Mouse (Mus musculus) heart, embryonic 15.5 days (tissue): ENCODE data around the gene 9930022D16Rik. TPM values are rescaled to one million over a fixed set of nuclear protein-coding genes. Genes with fewer than 3 reads are reported as not detected.

Source experiments
- ATAC-seq: fragments of 200-750 bp; cut with Nextera tagmentation; replicated peaks from 2 replicates; pipeline ENCODE4 v1.8.0; 2017; ENCODE audit warnings: low read depth, moderate TSS enrichment; ENCODE audit not compliant: insufficient number of reproducible peaks, insufficient read depth, low FRiP score
- H3K27ac ChIP-seq: fragments of 300-500 bp; sonication (generic); 2 replicates; pipeline ENCODE4 v1.5.1; 2015; ENCODE audit warnings: mild to moderate bottlenecking, inconsistent platforms
- H3K27me3 ChIP-seq: fragments of 300-500 bp; sonication (generic); 2 replicates; pipeline ENCODE4 v1.6.1; 2015; ENCODE audit warnings: inconsistent platforms
- H3K36me3 ChIP-seq: fragments of 300-500 bp; sonication (generic); 2 replicates; pipeline ENCODE4 v1.6.1; 2015; ENCODE audit warnings: mild to moderate bottlenecking, inconsistent platforms
- H3K4me1 ChIP-seq: fragments of 300-500 bp; sonication (generic); replicated peaks from 2 replicates; pipeline ENCODE4 v1.6.1; 2015; ENCODE audit warnings: inconsistent platforms
- H3K4me2 ChIP-seq: fragments of 300-500 bp; sonication (generic); 2 replicates; pipeline ENCODE4 v1.6.1; 2015; ENCODE audit warnings: inconsistent platforms, mild to moderate bottlenecking, moderate library complexity
- H3K4me3 ChIP-seq: fragments of 300-500 bp; sonication (generic); 2 replicates; pipeline ENCODE4 v1.5.1; 2015; ENCODE audit warnings: mild to moderate bottlenecking, inconsistent platforms
- H3K9ac ChIP-seq: fragments of 300-500 bp; sonication (generic); 2 replicates; pipeline ENCODE4 v1.6.1; 2015; ENCODE audit warnings: mild to moderate bottlenecking, inconsistent platforms
- H3K9me3 ChIP-seq: fragments of 300-500 bp; sonication (generic); replicated peaks from 2 replicates; pipeline ENCODE4 v1.6.1; 2016; ENCODE audit warnings: inconsistent platforms
- WGBS: fragments of 180-500 bp; shearing (Covaris S2); methylation state at CpG from one replicate; pipeline ENCODE4 v1.1.7; 2015; ENCODE audit warnings: mixed read lengths; 5-methylcytosine and 5-hydroxymethylcytosine counted together
- polyA plus RNA-seq: library from polyadenylated mRNA; unstranded; fragments of >200 nt; fragmentation: Nextera tagmentation; extraction: Ambion mirVana; gene quantifications from 2 replicates; pipeline ENCODE4 v1.2.1, GENCODE M21; 2015

Gene 9930022D16Rik
- polyA plus RNA-seq, result 0.05 TPM in 1 of 2 replicates, not detected in the other

- no peaks in the 10 kb centered on the region for H3K9me3 ChIP-seq
- 0 out of 2 replicates have a peak, but pooled peaks have one; percentile 18 for ATAC-seq
- no peak within 1 kb of the TSS for H3K4me2 ChIP-seq
- no peaks in the 10 kb centered on the region for H3K4me1 ChIP-seq
- no peak within 1 kb of the TSS for H3K27ac ChIP-seq
- 62% methylated on average over 6 of the region's 6 CpGs for WGBS
- no peaks in the 10 kb centered on the region for H3K36me3 ChIP-seq
- no peaks in the 10 kb centered on the region for H3K27me3 ChIP-seq
- no peak within 1 kb of the TSS for H3K9ac ChIP-seq
- no peak within 1 kb of the TSS for H3K4me3 ChIP-seq
These were observed at the start of gene 9930022D16Rik for GRCm38 (mm10) chr11:109413617-109414016. Gene 9930022D16Rik (plus strand): TSS chr11:109413917.

DNA sequence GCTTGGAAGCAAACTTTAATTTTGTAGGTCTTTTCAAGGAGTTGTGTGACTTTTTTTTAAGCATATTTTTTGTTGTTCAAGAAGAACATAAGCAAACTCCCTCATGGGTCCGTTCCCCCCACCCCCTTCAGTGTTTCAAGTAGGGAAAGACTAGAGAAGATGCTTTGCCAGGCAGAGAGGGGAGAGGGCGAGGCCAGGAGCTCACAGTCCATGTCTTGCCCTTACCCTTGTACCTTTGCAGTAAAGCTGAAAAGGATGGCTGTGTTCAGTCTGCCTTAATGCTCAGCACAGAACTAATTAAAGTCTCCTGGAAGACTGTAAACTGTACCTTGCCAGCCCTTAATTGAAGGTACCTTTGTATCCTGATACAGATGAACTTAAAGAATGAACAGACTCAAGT, 49.4 kb upstream of the 9930022D16Rik start:
- Histone ChIP-seq H3K9ac (peak overlapping the region; percentile 26; the same call in 1 of the 2 replicates), H3K4me2 (peak overlapping the region; percentile 71), H3K27ac (no peak overlapping the region), H3K36me3 (peaks cover 4% of the 10 kb centered on the region; the same call in 1 of the 2 replicates), H3K4me1 (peaks cover 60% of the 10 kb centered on the region), H3K4me3 (peak overlapping the region; percentile 30), H3K27me3 (no peaks in the 10 kb centered on the region), H3K9me3 (no peaks in the 10 kb centered on the region)
- WGBS, result 47% methylated on average over 2 of the region's 2 CpGs
- ATAC-seq, result no peak

- no peak overlapping the region for H3K27ac ChIP-seq
- H3K4me1 ChIP-seq, result peaks cover 62% of the 10 kb centered on the region
- peaks cover 4% of the 10 kb centered on the region; the same call in 1 of the 2 replicates for H3K36me3 ChIP-seq
- WGBS, result 71% methylated on average over 10 of the region's 10 CpGs
- H3K27me3 ChIP-seq, result no peaks in the 10 kb centered on the region
- ATAC-seq, result no peak
- no peaks in the 10 kb centered on the region for H3K9me3 ChIP-seq
- peak overlapping the region; percentile 26; the same call in 1 of the 2 replicates for H3K9ac ChIP-seq
- peak overlapping the region; percentile 30 for H3K4me3 ChIP-seq
- H3K4me2 ChIP-seq, result peak overlapping the region; percentile 71
These were observed 48.8 kb upstream of the 9930022D16Rik start for GRCm38 (mm10) chr11:109364881-109365280.

GRCm38 (mm10) chr11:109365818-109366217, 47.9 kb upstream of the 9930022D16Rik start:
- Histone ChIP-seq H3K4me1 (peaks cover 67% of the 10 kb centered on the region), H3K27me3 (no peaks in the 10 kb centered on the region), H3K9ac (no peak overlapping the region), H3K4me2 (no peak overlapping the region), H3K36me3 (peaks cover 4% of the 10 kb centered on the region; the same call in 1 of the 2 replicates), H3K4me3 (no peak overlapping the region), H3K27ac (no peak overlapping the region), H3K9me3 (no peaks in the 10 kb centered on the region)
- 94% methylated on average over 5 of the region's 5 CpGs for WGBS
- no peak for ATAC-seq

- 72% methylated on average over 15 of the region's 15 CpGs for WGBS
- peaks cover 63% of the 10 kb centered on the region for H3K4me1 ChIP-seq
- H3K36me3 ChIP-seq, result peaks cover 4% of the 10 kb centered on the region; the same call in 1 of the 2 replicates
These were observed 46.7 kb upstream of the 9930022D16Rik start for GRCm38 (mm10) chr11:109366802-109367579.

GRCm38 (mm10) chr11:109369026-109369637, 44.6 kb upstream of the 9930022D16Rik start:
- Histone ChIP-seq H3K4me3 (no peak overlapping the region), H3K36me3 (peaks cover 9% of the 10 kb centered on the region; the same call in 1 of the 2 replicates), H3K9me3 (no peaks in the 10 kb centered on the region), H3K9ac (no peak overlapping the region), H3K27me3 (no peaks in the 10 kb centered on the region), H3K4me1 (peaks cover 63% of the 10 kb centered on the region), H3K27ac (no peak overlapping the region), H3K4me2 (no peak overlapping the region)
- WGBS, result 81% methylated on average over 3 of the region's 3 CpGs
- ATAC-seq, result 0 out of 2 replicates have a peak, but pooled peaks have one; percentile 18

More at GRCm38 (mm10) chr11:109366802-109367579, 46.7 kb upstream of the 9930022D16Rik start:
- no peak for ATAC-seq
- Histone ChIP-seq H3K9ac (no peak overlapping the region), H3K27me3 (no peaks in the 10 kb centered on the region), H3K27ac (no peak overlapping the region), H3K4me3 (no peak overlapping the region), H3K4me2 (no peak overlapping the region), H3K9me3 (no peaks in the 10 kb centered on the region)

DNA sequence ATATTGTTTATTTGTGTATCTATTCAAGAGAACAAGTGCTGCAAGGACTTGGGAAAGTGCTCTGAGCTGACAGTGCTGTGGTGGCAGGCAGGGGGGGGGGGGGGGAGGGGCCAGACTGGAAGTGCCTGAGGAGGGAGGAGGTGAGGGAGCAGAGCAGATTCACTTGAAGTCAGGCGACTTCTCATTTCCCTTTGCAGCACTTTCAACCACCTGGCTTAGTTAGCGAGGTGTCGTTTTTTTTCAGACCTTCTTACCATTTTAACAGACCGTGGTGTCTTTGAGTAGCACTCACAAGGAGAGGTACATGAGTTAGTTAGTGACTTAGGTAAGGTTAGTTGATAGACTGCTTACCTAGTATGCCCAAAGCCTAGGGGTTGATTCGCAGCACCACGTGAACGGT, 38.3 kb upstream of the 9930022D16Rik start:
- Histone ChIP-seq H3K4me1 (peaks cover 48% of the 10 kb centered on the region), H3K4me2 (no peak overlapping the region)
- ATAC-seq, result no peak

DNA sequence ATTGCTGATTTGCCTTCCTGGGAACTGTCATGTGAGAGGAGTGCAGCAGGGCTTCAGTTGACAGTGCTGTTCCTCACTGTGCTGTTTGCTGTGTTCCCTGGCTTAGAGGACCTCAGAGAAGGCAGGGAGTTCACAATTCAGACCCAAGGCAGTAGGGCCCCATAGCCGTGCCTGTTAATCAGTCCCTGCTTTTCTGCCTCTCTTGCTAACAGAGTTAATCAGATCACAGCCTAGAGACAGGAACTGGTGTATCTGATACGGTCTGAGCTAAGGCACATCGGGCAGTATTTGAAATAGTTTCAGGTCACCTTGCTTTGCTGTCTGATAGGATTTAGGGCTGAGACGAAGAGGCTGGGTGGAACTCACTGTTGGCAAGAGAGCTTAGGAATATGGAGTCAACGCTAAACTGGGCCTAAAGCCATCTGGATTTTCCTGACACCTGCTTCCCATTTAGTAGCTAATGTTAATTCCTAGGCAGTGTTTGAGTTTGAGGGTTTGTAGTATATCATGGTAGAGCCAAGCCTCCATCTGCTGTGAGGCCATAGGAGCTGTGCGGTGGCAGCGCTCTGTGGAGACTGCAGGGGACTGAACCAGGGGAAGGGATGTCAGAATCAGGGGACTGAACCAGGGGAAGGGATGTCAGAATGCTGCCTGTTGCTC, 37.1 kb upstream of the 9930022D16Rik start:
- WGBS, result 30% methylated on average over 7 of the region's 7 CpGs
- Histone ChIP-seq H3K4me1 (peaks cover 41% of the 10 kb centered on the region), H3K27me3 (no peaks in the 10 kb centered on the region), H3K4me3 (no peak overlapping the region), H3K27ac (peak overlapping the region; percentile 35), H3K36me3 (peaks cover 5% of the 10 kb centered on the region; the same call in 1 of the 2 replicates), H3K9me3 (no peaks in the 10 kb centered on the region), H3K9ac (no peak overlapping the region), H3K4me2 (no peak overlapping the region)
- ATAC-seq, result peak; percentile 23; the same call in 1 of the 2 replicates

More for the DNA sequence above, 38.3 kb upstream of the 9930022D16Rik start:
- H3K9me3 ChIP-seq, result no peaks in the 10 kb centered on the region
- peaks cover 5% of the 10 kb centered on the region; the same call in 1 of the 2 replicates for H3K36me3 ChIP-seq
- 62% methylated on average over 7 of the region's 7 CpGs for WGBS
- no peak overlapping the region for H3K27ac ChIP-seq
- H3K4me3 ChIP-seq, result no peak overlapping the region
- no peak overlapping the region for H3K9ac ChIP-seq
- no peaks in the 10 kb centered on the region for H3K27me3 ChIP-seq

DNA sequence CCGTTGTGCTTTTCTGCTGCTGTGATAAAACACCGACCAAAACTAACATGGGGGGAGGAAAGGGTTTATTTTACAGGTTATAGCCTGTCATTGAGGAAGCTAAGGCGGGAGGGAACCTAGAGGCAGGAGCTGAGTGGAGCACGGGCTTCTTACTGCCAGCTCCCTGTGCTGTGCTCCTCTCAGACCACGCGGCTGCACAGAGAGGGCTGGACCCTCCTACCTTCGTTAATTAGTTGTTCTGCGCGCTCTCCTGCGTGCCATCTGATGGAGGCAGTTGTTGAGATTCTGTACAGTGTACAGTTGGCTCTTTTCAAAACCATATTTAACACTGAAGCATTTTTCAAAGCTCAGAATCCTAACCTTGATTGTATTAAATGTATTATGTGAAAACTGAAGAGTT, 36.2 kb upstream of the 9930022D16Rik start:
- no peak overlapping the region for H3K9ac ChIP-seq
- 0 out of 2 replicates have a peak overlapping the region, but pooled peaks have one; percentile 6 for H3K4me2 ChIP-seq

GRCm38 (mm10) chr11:109378051-109378450, 35.7 kb upstream of the 9930022D16Rik start:
- Histone ChIP-seq H3K4me1 (peaks cover 44% of the 10 kb centered on the region), H3K4me3 (no peak overlapping the region), H3K9ac (no peak overlapping the region), H3K27ac (no peak overlapping the region), H3K9me3 (no peaks in the 10 kb centered on the region), H3K4me2 (no peak overlapping the region), H3K27me3 (no peaks in the 10 kb centered on the region), H3K36me3 (peaks cover 5% of the 10 kb centered on the region; the same call in 1 of the 2 replicates)
- ATAC-seq, result no peak
- WGBS, result 52% methylated on average over 7 of the region's 7 CpGs

More for the DNA sequence above, 36.2 kb upstream of the 9930022D16Rik start:
- H3K9me3 ChIP-seq, result no peaks in the 10 kb centered on the region
- H3K27ac ChIP-seq, result peak overlapping the region; percentile 35
- no peaks in the 10 kb centered on the region for H3K27me3 ChIP-seq
- no peak for ATAC-seq
- peaks cover 5% of the 10 kb centered on the region; the same call in 1 of the 2 replicates for H3K36me3 ChIP-seq
- 48% methylated on average over 10 of the region's 10 CpGs for WGBS
- no peak overlapping the region for H3K4me3 ChIP-seq
- peaks cover 40% of the 10 kb centered on the region for H3K4me1 ChIP-seq

DNA sequence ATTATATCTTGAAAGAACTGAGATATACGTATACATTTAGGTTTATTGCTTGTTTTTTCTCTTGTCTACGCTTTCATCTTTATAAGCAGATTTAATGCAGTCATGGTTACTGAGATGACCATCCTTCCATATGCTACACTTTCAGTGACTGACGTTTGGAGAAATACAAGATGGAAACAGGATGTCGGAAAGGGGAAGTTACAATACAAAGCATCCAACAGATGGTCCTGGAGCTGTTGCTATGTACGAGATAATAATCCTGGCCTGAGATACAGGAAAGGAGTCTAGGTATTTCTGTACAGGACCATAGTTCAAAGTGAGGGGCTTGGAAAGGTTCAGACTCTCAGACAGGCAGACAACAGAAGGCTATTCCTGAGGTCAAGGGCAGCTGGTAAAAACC, 33.1 kb upstream of the 9930022D16Rik start:
- Histone ChIP-seq H3K4me1 (peaks cover 44% of the 10 kb centered on the region), H3K4me3 (no peak overlapping the region), H3K27me3 (no peaks in the 10 kb centered on the region), H3K9me3 (no peaks in the 10 kb centered on the region), H3K4me2 (no peak overlapping the region), H3K27ac (no peak overlapping the region), H3K9ac (no peak overlapping the region), H3K36me3 (no peaks in the 10 kb centered on the region)
- 69% methylated on average over 5 of the region's 5 CpGs for WGBS
- ATAC-seq, result no peak
